Mouse (Mus musculus) heart, postnatal 0 days (tissue): Measurements from ENCODE around the gene Fbxl19.

Experiments
- CTCF ChIP-seq: IDR thresholded peaks from 2 replicates; pipeline ENCODE4 v1.5.1; 2016; ENCODE audit warnings: antibody characterized with exemption, control low read depth, low read depth
- EP300 ChIP-seq: IDR thresholded peaks from 2 replicates; pipeline ENCODE4 v1.6.1; 2016; ENCODE audit warnings: antibody characterized with exemption, low read depth

DNA sequence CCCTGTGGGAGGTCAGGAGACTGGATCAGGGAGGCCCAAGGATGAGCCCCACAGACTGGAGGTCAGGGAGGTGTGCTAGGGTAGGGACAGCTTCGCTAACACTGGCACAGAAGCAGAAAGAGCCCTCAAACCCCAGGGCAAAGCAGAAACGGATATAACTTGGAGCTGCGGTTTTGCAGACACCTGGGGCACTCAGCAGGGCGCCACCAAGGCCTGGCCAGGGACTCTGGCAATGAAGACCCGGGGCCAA is 36.5 kb upstream of the Fbxl19 start:
- TF ChIP-seq EP300 (no peak), CTCF (no peak)
